Mouse (Mus musculus): ENCODE measurements around the gene F9. TPM values are rescaled to one million over a fixed set of nuclear protein-coding genes. Genes with fewer than 3 reads are reported as not detected.

The F9 gene
- polyA plus RNA-seq, 1 experiment from 2014 or later, result not detected

DNA sequence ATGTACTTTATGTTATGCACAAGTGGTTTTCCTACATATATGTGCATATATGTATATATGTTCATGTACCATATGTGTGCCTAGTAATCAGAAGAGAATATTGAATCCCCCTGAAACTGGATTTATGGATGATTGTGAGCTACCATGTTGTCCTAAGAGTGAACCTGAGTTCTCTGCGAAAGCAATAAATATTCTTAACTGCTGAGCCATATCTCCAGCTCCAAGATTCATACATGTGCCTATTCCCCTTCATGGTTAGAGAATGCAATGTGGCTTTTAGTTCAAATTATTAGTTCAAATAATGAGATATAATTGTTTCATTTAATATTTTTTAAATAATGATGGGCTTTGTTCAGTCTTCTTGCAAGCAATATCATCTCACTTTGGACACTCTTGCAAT lies 55.5 kb downstream of the F9 start:
- Histone ChIP-seq H3K27me3 (ENCODE audit: control insufficient read depth, insufficient read depth, low read length) (no peaks in the 10 kb centered on the region), H3K9me3 (ENCODE audit: control insufficient read depth, low read length) (no peaks in the 10 kb centered on the region), H3K27ac (ENCODE audit: low read depth, low read length) (no peak overlapping the region), H3K9ac (ENCODE audit: low read depth, low read length) (no peak overlapping the region), H3K4me1 (replicated peaks; ENCODE audit: control insufficient read depth, insufficient read depth, low read length) (no peaks in the 10 kb centered on the region), H3K4me3 (ENCODE audit: low read depth, low read length) (no peak overlapping the region), H3K4me2 (replicated peaks; ENCODE audit: low read depth, low read length) (no peak overlapping the region), H3K36me3 (ENCODE audit: control insufficient read depth, insufficient read depth, low read length) (no peaks in the 10 kb centered on the region)
- DNase-seq (ENCODE audit: low spot score) (no peak), ATAC-seq (ENCODE audit: low FRiP score) (no peak)
- 96% methylated on average over 1 of the region's 1 CpGs for WGBS

- H3K9ac ChIP-seq (ENCODE audit: low read depth, low read length), result no peak overlapping the region
- H3K4me2 ChIP-seq (replicated peaks; ENCODE audit: low read depth, low read length), result no peak overlapping the region
- no peak overlapping the region for H3K4me3 ChIP-seq (ENCODE audit: low read depth, low read length)
- H3K36me3 ChIP-seq (ENCODE audit: control insufficient read depth, insufficient read depth, low read length), result no peaks in the 10 kb centered on the region
- 82% methylated on average over 9 of the region's 9 CpGs for WGBS
- ATAC-seq (ENCODE audit: low FRiP score) (no peak), DNase-seq (ENCODE audit: low spot score) (no peak)
- no peaks in the 10 kb centered on the region for H3K4me1 ChIP-seq (replicated peaks; ENCODE audit: control insufficient read depth, insufficient read depth, low read length)
- no peaks in the 10 kb centered on the region for H3K27me3 ChIP-seq (ENCODE audit: control insufficient read depth, insufficient read depth, low read length)
- H3K9me3 ChIP-seq (ENCODE audit: control insufficient read depth, low read length), result no peaks in the 10 kb centered on the region
- H3K27ac ChIP-seq (ENCODE audit: low read depth, low read length), result no peak overlapping the region
These were observed 55.9 kb downstream of the F9 start for GRCm38 (mm10) chrX:60055185-60055584.

GRCm38 (mm10) chrX:60075359-60075758 lies 76.1 kb downstream of the F9 start:
- no peaks in the 10 kb centered on the region for H3K9me3 ChIP-seq (ENCODE audit: control insufficient read depth, low read length)
- H3K4me2 ChIP-seq (replicated peaks; ENCODE audit: low read depth, low read length), result no peak overlapping the region
- H3K36me3 ChIP-seq (ENCODE audit: control insufficient read depth, insufficient read depth, low read length), result no peaks in the 10 kb centered on the region
- H3K27me3 ChIP-seq (ENCODE audit: control insufficient read depth, insufficient read depth, low read length), result no peaks in the 10 kb centered on the region
- no peak for DNase-seq (ENCODE audit: low spot score)
- no peak for ATAC-seq (ENCODE audit: low FRiP score)
- WGBS, result 80% methylated on average over 1 of the region's 1 CpGs
- no peak overlapping the region for H3K4me3 ChIP-seq (ENCODE audit: low read depth, low read length)
- no peak overlapping the region for H3K9ac ChIP-seq (ENCODE audit: low read depth, low read length)
- H3K4me1 ChIP-seq (replicated peaks; ENCODE audit: control insufficient read depth, insufficient read depth, low read length), result no peaks in the 10 kb centered on the region
- no peak overlapping the region for H3K27ac ChIP-seq (ENCODE audit: low read depth, low read length)

Other genes with a start within 250 kb of the F9 start
- 0.18 and 0.34 TPM in 2 replicates for gene Mcf2, start 179.6 kb downstream of the F9 start, polyA plus RNA-seq (2014; fragmentation: Nextera tagmentation; extraction: Ambion mirVana)

All from hindbrain, embryonic 11.5 days (tissue).